Mouse (Mus musculus): ENCODE results near the gene Mr1. TPM values are rescaled to one million over a fixed set of nuclear protein-coding genes. Genes with fewer than 3 reads are reported as not detected.

Mr1 gene
- polyA plus RNA-seq, 1 experiment from 2014 or later = 0.37 TPM

DNA sequence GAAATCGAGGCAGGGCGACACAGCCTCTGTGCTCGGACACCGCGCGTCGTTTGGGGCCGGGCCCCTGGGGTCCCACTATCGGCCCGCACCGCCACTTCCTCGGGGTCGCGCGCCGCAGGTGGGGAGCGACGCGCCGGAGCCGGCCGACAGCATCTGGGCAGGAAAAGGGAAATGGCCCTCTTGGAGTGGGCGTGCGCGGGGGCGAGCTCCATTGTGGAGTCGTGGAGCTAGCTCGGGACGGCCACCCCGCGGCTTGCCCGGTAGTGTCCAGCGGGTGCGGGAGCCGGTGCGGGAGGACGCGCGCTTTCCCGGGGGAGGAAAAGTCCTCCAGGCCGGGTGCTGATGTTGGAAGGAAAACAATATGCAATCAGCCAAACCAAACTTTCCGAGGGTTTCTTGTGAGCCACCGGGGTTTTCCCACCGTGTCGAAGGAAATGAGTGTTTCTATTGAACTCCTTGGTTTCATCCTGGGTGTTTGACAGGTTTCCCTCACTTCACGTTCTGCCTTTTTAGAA is 12.4 kb upstream of the Mr1 start:
- Histone ChIP-seq H3K4me3 (peak overlapping the region; percentile 89), H3K27me3 (ENCODE audit: low read depth, poor library complexity, severe bottlenecking) (no peaks in the 10 kb centered on the region), H3K4me1 (peaks cover 25% of the 10 kb centered on the region), H3K36me3 (no peaks in the 10 kb centered on the region), H3K9me3 (replicated peaks) (no peaks in the 10 kb centered on the region), H3K27ac (replicated peaks) (peak overlapping the region; percentile 95)
- peak; percentile 71 for DNase-seq (ENCODE audit: low spot score)
- under 1% methylated on average over 46 of the region's 46 CpGs for WGBS

DNA sequence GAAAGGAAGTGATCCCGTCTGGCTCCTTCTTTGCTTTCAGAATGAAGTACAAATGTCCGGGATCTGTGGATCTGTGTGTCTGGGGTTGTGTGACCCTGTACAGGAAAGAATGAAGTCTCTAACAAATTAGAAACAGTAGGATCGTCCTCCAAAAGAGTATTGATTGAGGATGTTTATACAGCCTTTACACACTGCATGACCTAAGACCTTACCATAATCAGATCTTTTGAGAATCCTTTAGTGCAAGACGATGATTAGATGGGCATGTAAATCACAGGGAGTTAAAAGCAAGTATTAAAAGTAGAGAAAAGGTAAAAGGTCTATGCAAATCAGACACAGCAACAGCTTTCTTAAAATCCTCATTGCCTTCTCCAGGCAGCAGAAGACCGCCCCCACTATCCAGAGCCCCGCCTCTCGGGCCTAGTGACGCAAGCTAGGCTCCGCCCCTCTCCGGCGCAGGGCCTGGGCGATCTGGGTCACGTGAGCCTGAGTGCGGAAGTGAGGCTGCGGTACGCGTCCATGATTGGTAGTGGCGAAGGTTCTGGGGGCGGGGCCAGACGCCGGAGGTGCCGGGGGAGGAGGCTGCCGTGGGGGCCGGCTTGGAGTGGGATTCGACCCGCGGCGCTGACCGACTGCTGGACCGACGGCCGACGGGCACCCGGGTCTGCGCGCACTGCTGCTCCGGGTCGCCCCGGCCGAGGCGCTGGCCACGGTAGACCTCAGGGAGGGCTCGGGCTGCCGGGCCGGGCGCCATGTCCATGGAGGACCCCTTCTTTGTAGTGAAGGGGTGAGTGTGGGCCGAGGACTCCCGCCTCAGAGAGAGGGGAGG is 11.7 kb upstream of the Mr1 start, which contains the start of gene Stx6:
TSS of gene Stx6 (plus strand) at position 575 of the 829 bp plus-strand sequence.
- Histone ChIP-seq H3K4me3 (peak within 1 kb of the TSS; percentile 89), H3K36me3 (no peaks in the 10 kb centered on the region), H3K9me3 (replicated peaks) (no peaks in the 10 kb centered on the region), H3K27ac (replicated peaks) (peak within 1 kb of the TSS; percentile 95), H3K4me1 (peaks cover 24% of the 10 kb centered on the region), H3K27me3 (ENCODE audit: low read depth, poor library complexity, severe bottlenecking) (no peaks in the 10 kb centered on the region)
- WGBS = 3% methylated on average over 48 of the region's 48 CpGs
- DNase-seq (ENCODE audit: low spot score) = peak; percentile 99

DNA sequence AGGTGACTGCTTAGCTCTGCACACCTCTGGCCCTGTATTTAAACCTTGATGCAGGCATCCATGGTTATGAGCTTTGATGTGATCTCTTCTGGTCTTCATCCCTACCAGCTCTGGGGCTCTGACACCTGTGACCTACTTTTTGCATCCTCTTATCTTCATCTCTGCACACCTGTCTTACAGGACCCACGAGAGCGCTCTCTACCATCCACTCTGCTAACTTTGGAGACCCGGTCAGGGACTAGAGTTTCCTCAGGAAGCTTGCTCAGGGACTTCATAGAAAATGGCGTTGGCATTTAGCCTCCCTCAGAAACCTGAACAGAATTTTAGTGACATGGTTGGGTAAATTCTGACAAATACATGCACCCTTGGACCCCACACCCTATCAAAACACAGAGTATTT is 7.3 kb upstream of the Mr1 start:
- WGBS = 79% methylated on average over 4 of the region's 4 CpGs
- no peak for DNase-seq (ENCODE audit: low spot score)
- no peaks in the 10 kb centered on the region for H3K27me3 ChIP-seq (ENCODE audit: low read depth, poor library complexity, severe bottlenecking)
- H3K36me3 ChIP-seq = no peaks in the 10 kb centered on the region
- H3K9me3 ChIP-seq (replicated peaks) = no peaks in the 10 kb centered on the region
- no peak overlapping the region for H3K4me3 ChIP-seq
- H3K4me1 ChIP-seq = peaks cover 12% of the 10 kb centered on the region
- no peak overlapping the region for H3K27ac ChIP-seq (replicated peaks)

DNA sequence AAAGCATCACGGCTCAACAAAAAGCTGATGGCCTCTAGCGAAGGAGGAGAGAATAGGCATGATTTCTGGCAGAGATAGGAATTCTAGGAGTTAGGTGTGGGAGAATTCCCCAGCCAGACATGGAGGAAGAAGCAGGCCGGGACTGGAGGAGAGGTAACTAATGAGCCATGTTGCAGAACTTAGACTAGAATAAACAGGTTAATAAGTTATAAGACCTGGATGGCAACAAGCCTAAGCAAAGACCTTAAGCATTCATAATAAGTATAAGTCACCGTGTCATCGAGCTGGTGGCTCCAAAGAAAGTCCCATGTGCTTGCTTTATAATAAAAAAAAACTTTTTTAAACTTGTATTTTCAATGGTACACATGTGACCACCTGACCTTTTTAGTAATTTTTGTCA is 4.2 kb upstream of the Mr1 start:
- Histone ChIP-seq H3K27ac (replicated peaks) (no peak overlapping the region), H3K36me3 (no peaks in the 10 kb centered on the region), H3K27me3 (ENCODE audit: low read depth, poor library complexity, severe bottlenecking) (no peaks in the 10 kb centered on the region), H3K4me1 (0 out of 2 replicates have a peak, but pooled peaks cover 3% of the 10 kb centered on the region), H3K9me3 (replicated peaks) (no peaks in the 10 kb centered on the region), H3K4me3 (no peak overlapping the region)
- no peak for DNase-seq (ENCODE audit: low spot score)
- WGBS = 90% methylated on average over 5 of the region's 5 CpGs

DNA sequence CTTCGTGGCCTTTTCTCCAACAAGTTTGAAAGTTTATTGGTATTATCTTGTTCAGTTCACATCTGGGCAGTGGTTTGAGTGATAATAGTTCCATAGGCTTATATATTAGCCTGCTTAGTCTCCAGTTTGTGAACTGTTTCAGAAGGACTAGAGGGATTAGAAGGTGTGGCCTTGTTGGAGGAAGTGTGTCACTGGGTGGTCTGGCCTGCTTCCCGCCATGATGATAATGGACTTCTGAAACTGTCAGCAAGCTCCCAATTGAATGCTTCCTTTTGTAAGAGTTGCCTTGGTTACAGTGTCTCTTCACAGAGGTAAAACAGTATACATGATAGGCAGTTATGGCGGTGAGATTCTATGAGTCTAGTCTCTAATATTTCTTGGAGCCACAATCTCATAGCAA is 2.8 kb upstream of the Mr1 start:
- H3K4me3 ChIP-seq = no peak overlapping the region
- H3K27ac ChIP-seq (replicated peaks) = no peak overlapping the region
- no peaks in the 10 kb centered on the region for H3K36me3 ChIP-seq
- 0 out of 2 replicates have a peak, but pooled peaks cover 2% of the 10 kb centered on the region for H3K4me1 ChIP-seq
- WGBS = 87% methylated on average over 3 of the region's 3 CpGs
- H3K27me3 ChIP-seq (ENCODE audit: low read depth, poor library complexity, severe bottlenecking) = no peaks in the 10 kb centered on the region
- H3K9me3 ChIP-seq (replicated peaks) = no peaks in the 10 kb centered on the region
- no peak for DNase-seq (ENCODE audit: low spot score)

DNA sequence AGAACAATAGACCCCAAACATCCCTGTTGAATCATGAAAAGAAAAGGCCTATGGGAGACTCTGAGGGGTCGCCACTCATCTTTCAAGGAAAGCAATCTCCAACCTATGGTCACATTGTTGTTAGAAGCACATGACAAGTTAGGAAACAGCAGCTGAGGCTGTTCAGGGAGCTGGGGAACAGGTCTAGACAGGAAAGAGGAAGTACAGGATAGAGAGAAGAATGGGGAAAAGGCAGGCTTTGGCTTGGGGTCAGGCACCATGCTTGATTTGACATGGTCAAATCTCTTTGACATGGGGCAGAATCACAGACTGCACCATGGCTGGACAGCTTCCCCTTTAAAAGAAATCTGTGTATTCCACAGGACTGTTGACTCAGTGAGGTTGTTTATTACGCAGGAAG is 614 bp upstream of the Mr1 start:
- DNase-seq (ENCODE audit: low spot score) = no peak
- Histone ChIP-seq H3K36me3 (no peaks in the 10 kb centered on the region), H3K4me3 (no peak overlapping the region), H3K9me3 (replicated peaks) (no peaks in the 10 kb centered on the region), H3K27me3 (ENCODE audit: low read depth, poor library complexity, severe bottlenecking) (no peaks in the 10 kb centered on the region), H3K27ac (replicated peaks) (0 out of 2 replicates have a peak overlapping the region, but pooled peaks have one; percentile 17), H3K4me1 (no peaks in the 10 kb centered on the region)
- 89% methylated on average over 2 of the region's 2 CpGs for WGBS

DNA sequence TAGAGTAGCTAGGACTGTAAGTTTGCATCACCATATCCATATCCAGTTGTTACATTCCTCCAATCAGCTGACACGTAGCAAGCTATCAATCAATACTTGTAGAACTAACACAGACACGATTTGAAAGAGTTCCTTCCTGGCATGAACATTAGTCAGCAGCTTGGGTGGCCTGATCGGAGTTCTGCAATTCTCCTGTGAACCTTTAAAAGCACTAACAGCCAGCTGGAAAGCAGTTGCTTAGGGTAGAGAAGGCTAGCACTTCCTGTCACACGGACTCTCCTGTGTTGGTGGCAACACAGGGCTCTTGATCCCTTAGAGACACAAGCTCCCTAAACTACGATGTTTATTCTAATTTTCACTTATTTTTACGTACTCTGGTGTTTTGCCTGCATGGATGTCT is 994 bp downstream of the Mr1 start:
- Histone ChIP-seq H3K4me3 (no peak overlapping the region), H3K27me3 (ENCODE audit: low read depth, poor library complexity, severe bottlenecking) (no peaks in the 10 kb centered on the region), H3K27ac (replicated peaks) (no peak overlapping the region), H3K9me3 (replicated peaks) (no peaks in the 10 kb centered on the region), H3K36me3 (no peaks in the 10 kb centered on the region), H3K4me1 (no peaks in the 10 kb centered on the region)
- no peak for DNase-seq (ENCODE audit: low spot score)
- WGBS = 80% methylated on average over 6 of the region's 6 CpGs

DNA sequence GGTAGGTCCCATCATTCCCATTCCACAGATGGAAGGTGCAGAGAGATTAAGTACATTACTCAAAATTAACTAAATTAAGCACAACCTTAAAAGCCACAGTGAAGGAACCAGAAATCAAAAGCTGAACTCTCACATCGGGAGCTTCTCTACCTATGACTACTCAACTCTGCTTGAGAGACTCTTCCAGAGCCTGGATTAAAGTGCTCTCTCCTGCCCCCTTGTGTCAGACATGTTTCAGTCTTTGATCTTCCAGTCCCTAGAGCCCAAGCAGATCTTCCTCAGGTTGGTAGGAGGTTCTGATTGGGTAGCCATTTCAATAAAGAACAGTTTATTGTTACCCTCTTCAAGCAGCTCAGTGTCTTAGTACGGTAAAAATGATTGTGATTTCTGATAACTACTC is 6.5 kb downstream of the Mr1 start:
- WGBS = 76% methylated on average over 2 of the region's 2 CpGs
- Histone ChIP-seq H3K27me3 (ENCODE audit: low read depth, poor library complexity, severe bottlenecking) (no peaks in the 10 kb centered on the region), H3K9me3 (replicated peaks) (no peaks in the 10 kb centered on the region), H3K36me3 (no peaks in the 10 kb centered on the region), H3K4me1 (no peaks in the 10 kb centered on the region), H3K27ac (replicated peaks) (no peak overlapping the region), H3K4me3 (no peak overlapping the region)
- DNase-seq (ENCODE audit: low spot score) = no peak

DNA sequence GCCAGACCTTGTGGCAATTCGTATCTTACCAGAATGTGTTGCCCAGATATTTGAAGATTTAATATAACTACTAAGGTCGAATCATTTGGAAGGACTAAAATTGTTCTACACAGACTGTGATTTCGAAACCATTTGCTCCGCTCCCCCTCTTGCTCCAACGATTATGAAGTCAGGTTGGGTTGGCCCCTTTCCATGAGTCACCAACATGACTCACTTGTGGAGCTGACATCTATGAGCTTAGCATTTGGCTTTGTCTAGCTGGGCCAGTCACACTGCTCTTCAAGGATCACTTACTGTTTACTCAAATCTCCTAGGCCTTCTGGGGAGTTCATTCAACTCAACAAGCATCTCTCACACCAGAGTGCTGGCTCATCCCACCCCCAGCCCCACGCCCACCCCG is 7.8 kb downstream of the Mr1 start:
- H3K4me1 ChIP-seq = no peaks in the 10 kb centered on the region
- DNase-seq (ENCODE audit: low spot score) = no peak
- H3K9me3 ChIP-seq (replicated peaks) = no peaks in the 10 kb centered on the region
- no peaks in the 10 kb centered on the region for H3K36me3 ChIP-seq
- H3K27me3 ChIP-seq (ENCODE audit: low read depth, poor library complexity, severe bottlenecking) = no peaks in the 10 kb centered on the region
- no peak overlapping the region for H3K4me3 ChIP-seq
- H3K27ac ChIP-seq (replicated peaks) = no peak overlapping the region
- 91% methylated on average over 7 of the region's 7 CpGs for WGBS

DNA sequence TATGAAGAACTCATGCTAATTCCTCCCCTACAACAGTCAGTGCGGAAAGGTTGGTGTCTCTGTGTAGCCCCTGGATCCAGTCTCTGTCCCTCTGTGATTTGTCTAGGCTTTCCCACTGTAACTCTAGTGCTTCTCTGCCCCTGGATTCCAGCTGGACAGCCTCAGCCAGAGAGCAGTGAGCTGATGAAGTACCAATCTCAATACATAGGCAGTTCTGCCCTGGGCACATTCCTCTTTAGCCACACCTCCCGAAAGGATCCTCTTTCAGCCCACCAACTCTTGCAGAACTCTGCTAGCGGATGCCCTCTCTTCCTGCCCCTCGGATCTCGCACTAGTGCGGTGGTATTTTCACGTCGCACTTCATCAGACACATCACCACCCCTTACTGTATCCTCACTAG is 11.7 kb downstream of the Mr1 start:
- H3K36me3 ChIP-seq = no peaks in the 10 kb centered on the region
- no peak for DNase-seq (ENCODE audit: low spot score)
- H3K27ac ChIP-seq (replicated peaks) = no peak overlapping the region
- no peaks in the 10 kb centered on the region for H3K27me3 ChIP-seq (ENCODE audit: low read depth, poor library complexity, severe bottlenecking)
- WGBS = 69% methylated on average over 8 of the region's 8 CpGs
- no peaks in the 10 kb centered on the region for H3K9me3 ChIP-seq (replicated peaks)
- no peak overlapping the region for H3K4me3 ChIP-seq
- H3K4me1 ChIP-seq = no peaks in the 10 kb centered on the region

DNA sequence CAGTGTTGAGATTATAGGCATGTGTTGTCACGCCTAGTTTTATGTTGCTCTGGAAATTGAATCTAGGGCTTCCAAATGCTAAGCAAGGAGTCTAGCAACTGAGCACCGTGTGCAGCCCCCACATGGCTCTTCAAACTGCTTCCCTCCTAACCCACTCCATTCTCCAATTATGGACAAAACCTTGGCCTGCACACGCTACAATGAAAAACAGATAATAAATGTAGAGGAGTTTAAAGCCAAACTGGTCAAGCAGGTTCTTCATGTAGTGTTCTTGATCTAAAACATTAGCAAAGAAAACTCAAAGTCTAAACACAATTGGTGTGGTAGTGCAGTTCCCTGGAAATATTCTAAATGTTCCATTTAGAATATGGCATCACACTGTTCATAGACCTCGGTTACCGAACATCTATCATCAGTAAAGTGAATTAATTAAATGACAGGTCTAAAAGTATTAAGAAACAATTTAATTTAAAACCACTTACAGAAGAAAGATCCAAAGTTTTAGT is 19.1 kb downstream of the Mr1 start:
- 91% methylated on average over 5 of the region's 5 CpGs for WGBS

DNA sequence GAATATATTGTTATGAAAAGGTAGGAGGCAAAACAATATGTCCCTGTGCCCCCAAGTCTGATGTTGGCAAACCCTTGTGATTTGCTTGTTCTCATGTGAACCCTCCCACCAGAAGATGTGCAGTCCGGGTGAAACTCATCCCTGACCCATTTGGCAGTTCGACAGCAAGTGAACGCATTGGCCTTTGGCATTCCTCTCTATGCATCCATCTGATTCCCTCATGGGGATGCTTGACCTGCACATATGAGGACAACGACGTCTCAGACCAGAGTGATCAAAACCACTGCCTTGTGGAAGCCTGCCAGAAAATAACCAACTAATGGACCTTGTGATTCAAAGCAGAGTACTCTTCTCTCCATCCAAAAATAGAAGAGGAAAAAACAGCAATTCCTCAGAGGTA is 19.9 kb downstream of the Mr1 start:
- Histone ChIP-seq H3K27ac (replicated peaks) (no peak overlapping the region), H3K4me3 (no peak overlapping the region), H3K27me3 (ENCODE audit: low read depth, poor library complexity, severe bottlenecking) (no peaks in the 10 kb centered on the region), H3K9me3 (replicated peaks) (no peaks in the 10 kb centered on the region), H3K4me1 (no peaks in the 10 kb centered on the region), H3K36me3 (no peaks in the 10 kb centered on the region)
- no peak for DNase-seq (ENCODE audit: low spot score)
- WGBS = 89% methylated on average over 5 of the region's 5 CpGs

More for the DNA sequence above, 19.1 kb downstream of the Mr1 start:
- Histone ChIP-seq H3K9me3 (replicated peaks) (no peaks in the 10 kb centered on the region), H3K27me3 (ENCODE audit: low read depth, poor library complexity, severe bottlenecking) (no peaks in the 10 kb centered on the region), H3K4me1 (no peaks in the 10 kb centered on the region), H3K27ac (replicated peaks) (no peak overlapping the region), H3K4me3 (no peak overlapping the region), H3K36me3 (no peaks in the 10 kb centered on the region)
- no peak for DNase-seq (ENCODE audit: low spot score)

DNA sequence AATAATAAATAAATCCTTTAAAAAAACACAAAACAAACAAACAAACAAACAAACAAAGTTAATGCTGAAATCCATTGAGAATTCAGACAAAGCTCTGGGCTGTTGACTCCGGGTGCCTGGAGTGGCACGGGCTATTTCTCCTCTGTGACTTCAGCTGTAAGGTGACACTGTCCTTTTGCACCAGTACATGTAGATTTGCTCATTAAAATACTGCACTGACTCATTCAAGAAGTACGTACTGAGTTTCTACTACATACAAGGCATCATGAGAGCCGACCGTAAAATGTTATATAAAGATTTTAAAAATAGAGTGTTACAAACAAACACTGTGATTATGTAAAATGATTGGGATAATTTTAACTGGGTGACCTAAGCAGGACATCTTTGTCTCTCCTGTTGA is 22.2 kb downstream of the Mr1 start:
- Histone ChIP-seq H3K36me3 (no peaks in the 10 kb centered on the region), H3K9me3 (replicated peaks) (no peaks in the 10 kb centered on the region), H3K4me3 (no peak overlapping the region), H3K27ac (replicated peaks) (no peak overlapping the region), H3K27me3 (ENCODE audit: low read depth, poor library complexity, severe bottlenecking) (no peaks in the 10 kb centered on the region), H3K4me1 (no peaks in the 10 kb centered on the region)
- DNase-seq (ENCODE audit: low spot score) = no peak
- WGBS = 91% methylated on average over 5 of the region's 5 CpGs

All from midbrain, embryonic 10.5 days (tissue).